Mouse (Mus musculus): ENCODE measurements around the gene Dcaf6.

DNA sequence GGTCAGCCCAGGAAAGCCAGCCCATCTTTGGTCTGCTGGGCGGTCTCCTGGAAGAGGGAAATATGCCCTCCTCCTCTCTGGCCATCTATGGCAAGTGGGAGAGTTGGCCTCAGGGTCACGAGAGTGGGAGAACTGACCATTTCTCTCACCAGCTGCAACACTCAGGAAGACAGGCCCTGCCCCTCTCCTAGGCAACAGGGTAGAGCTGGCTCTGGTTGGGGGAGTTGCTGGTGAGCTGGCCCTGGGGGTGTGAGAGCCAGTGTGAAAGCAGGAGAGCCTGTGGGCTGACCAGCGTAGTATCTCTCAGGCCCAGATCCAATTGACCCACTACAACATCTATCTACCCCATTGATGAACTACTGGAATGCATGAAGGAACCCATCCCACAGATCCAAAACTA lies 18.6 kb downstream of the Dcaf6 start:
- TF ChIP-seq CTCF (IDR thresholded peaks at IDR 0.05; ENCODE audit: low read depth, low read length) (no peak), POLR2A (IDR thresholded peaks at IDR 0.05; ENCODE audit: borderline replicate concordance, low read depth, low read length) (no peak)
